Mouse (Mus musculus): ENCODE results near the gene Zmpste24.
"Not testable (repeated sequence)": the region's sequence is repeated elsewhere in the genome, so short reads cannot be mapped to it uniquely, and the experiment has no call there.

The Zmpste24 gene

GRCm38 (mm10) chr4:121097650-121098378, at the start of gene Zmpste24:
Zmpste24 (minus strand) TSS chr4:121098241.
- DNase-seq, result peak; percentile 80 to 82

- no peak for DNase-seq
Observed at GRCm38 (mm10) chr4:121109126-121109525, 11.1 kb upstream of the Zmpste24 start, which contains the start of gene Tmco2. Tmco2 (minus strand) TSS chr4:121109226.

GRCm38 (mm10) chr4:121103304-121103703, 5.3 kb upstream of the Zmpste24 start:
- no peak for DNase-seq

DNA sequence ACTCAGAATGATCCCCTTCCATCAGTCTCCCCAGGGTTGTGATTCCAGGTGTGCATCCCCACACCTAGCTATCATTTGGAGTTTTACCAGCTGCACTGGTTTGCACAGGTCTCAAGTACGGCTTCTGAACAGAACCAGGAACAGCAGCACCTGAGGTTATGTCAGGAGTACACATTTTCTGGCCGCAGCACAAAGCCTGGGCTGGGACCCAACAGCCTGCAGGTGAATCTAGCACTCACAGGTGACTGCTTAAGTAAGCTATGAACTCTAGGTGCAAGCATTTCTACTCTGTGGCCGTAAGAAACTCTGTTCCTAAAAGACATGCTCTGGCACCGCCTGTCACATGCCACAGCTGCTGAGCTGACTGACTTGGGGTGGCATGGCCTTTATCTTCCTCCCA, 7.8 kb downstream of the Zmpste24 start:
- no peak for DNase-seq

DNA sequence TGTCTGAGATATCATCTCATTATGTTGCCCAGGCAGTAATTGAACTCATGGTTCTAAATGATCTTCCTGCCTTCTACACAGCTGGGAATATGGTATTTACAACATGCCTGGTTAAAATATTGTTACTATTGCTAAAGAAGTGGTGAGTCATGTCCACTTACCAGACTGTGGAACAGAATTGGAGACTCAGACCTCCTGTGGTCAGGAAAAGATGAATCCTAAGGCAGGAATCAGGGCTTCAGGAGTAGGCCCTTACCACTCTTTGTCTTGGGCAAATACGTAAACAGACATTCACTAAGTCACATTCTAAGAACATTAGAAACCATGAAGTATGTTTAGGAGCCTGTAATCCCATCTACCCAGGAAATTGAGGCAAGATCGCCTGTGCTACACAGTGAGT, 9.3 kb downstream of the Zmpste24 start:
- no peak for DNase-seq

DNA sequence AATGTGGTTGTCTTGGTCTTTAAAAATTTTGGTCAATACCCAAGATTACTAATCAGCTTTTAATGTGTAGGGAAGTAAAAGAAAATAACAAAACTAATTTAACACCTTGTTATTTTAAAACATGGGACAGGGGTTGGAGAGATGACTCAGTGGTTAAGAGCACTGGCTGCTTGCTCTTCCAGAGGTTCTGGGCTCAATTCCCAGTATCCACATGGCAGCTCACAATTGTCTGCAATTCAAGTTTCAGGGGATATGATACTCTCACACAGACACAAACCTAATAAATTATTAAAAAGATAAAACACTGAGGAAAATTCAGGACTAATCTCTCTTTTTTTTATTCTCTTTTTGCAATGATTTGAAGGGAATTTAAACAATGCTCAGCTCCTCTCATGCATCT, 13.5 kb downstream of the Zmpste24 start:
- DNase-seq, result no peak

GRCm38 (mm10) chr4:121080395-121080794, 17.6 kb downstream of the Zmpste24 start:
- no peak for DNase-seq

- DNase-seq, result peak in 1 of 2 experiments; percentile 12
Observed at GRCm38 (mm10) chr4:121077915-121078646, 20.0 kb downstream of the Zmpste24 start.

GRCm38 (mm10) chr4:121074250-121074649, 23.8 kb downstream of the Zmpste24 start:
- DNase-seq, result no peak

- DNase-seq, result no peak
Observed at GRCm38 (mm10) chr4:121065336-121065735, 32.7 kb downstream of the Zmpste24 start.

GRCm38 (mm10) chr4:121059218-121059617, 38.8 kb downstream of the Zmpste24 start:
- DNase-seq, result not testable (repeated sequence)

GRCm38 (mm10) chr4:121057032-121057431, 41.0 kb downstream of the Zmpste24 start:
- DNase-seq, result no peak

DNA sequence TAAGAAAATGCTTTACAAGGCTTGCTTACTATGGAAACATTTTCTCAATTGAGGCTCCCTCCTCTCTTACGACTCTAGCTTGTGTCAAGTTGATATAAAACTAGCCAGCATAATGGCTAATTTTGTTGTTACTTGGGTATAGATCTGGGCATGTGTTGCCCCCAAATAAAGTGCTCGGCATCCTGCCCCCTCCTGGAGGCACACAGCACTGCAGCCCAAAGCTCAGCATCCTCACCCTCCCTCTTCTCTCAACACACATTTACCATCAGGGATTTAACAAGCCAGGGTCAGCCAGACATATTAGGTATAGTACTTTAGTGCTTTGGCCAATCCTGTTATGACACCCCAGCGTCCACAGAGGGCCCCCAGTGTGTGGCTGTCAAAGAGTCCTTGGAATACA, 41.7 kb downstream of the Zmpste24 start:
- no peak for DNase-seq

DNA sequence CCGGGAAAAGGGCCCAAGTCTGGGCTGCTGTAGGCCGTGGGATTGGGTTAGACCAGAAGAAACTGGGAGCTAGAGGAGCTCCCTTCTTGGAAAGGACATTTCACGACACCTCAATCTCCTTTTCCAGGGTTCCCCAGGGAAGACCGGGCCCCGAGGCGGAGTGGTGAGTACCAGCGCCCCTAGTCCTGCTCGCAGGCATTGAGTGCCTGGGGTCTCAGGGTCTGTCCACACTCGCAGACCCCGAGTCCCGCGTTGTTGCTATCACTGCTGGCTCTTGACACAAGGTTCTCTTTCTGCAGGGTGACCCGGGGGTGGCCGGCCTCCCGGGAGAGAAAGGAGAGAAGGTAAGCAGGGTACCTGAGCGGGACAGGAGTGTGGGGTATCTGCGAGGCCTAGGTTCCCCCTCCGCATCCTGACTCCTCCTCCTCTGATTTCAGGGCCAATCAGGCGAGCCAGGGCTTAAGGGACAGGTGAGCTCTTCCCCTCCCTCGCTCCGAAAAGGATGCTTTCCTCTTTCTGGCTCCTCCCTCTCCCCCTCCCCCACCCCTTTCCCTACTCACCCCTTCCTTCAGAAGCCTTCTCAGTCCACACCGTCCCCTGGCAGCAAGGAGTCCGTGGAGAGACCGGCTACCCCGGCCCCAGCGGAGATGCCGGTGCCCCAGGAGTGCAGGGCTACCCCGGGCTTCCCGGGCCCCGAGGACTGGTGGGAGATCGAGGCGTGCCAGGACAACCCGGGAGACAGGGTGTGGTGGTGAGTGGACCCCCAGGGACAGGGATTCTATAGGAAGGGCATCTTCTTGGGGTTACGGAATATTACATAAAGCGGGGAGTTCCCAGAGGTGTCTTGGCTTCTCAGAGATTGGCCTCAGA, 45.4 kb downstream of the Zmpste24 start:
- no peak for DNase-seq

DNA sequence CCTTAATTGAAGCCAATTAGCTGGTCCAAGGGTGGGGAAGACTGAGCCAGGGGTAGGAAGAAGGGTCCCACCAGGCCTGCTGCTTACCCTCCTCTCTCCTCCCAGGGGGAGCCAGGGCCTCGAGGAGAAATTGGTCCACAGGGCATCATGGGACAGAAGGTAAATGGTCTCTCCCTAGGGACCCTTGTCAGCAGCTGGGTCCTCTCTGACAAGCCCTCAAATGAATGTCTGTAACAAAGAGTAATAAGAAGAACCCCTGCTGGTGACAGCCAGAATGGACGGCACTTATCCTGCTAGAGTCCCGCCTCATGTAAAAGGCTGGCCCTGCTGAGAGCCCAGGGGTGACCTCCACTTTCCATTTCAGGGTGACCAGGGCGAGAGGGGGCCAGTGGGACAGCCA, 46.2 kb downstream of the Zmpste24 start:
- no peak for DNase-seq

- no peak for DNase-seq
Observed at GRCm38 (mm10) chr4:121042946-121043345, 55.1 kb downstream of the Zmpste24 start.

GRCm38 (mm10) chr4:121042472-121042871, 55.6 kb downstream of the Zmpste24 start:
- no peak for DNase-seq

DNA sequence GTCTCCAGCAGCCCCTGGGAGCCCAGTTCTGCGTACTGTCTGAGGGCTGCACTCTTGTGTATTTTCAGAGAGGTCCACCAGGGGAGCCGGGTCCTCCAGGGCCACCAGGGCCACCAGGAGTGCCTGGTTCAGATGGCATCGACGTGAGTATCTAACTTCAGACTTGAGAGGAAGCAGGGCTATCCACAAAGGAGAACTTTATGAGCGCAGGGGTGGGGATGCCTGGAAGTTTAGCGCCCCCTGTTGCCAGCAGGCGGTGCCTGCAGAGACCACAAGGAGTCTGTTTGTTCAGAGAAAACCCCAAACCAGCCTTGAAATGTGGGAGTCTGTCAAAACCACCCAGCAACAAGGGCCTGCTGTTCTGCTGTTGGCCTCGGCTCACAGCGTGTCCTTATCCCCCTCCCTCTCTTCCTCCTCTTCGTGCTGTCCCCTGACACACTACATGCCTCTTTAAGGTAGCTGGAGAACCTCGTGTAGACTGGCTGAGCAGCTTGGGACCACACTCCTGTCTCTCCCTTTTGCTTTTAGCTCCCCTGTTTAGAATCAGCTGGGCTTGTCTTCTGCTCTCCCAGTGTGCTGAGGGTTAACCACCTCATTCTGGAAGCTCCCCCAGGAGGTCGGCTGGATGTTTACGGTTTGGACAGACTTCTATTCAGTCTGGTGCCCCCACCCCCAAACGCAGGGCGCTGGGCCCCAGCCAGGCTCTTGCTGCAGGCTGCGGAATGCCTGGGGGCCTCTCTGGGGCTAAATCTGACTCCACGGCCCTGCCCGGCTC, 57.0 kb downstream of the Zmpste24 start:
- DNase-seq, result peak; percentile 40

- DNase-seq, result no peak
Observed at GRCm38 (mm10) chr4:121040323-121040722, 57.7 kb downstream of the Zmpste24 start.

DNA sequence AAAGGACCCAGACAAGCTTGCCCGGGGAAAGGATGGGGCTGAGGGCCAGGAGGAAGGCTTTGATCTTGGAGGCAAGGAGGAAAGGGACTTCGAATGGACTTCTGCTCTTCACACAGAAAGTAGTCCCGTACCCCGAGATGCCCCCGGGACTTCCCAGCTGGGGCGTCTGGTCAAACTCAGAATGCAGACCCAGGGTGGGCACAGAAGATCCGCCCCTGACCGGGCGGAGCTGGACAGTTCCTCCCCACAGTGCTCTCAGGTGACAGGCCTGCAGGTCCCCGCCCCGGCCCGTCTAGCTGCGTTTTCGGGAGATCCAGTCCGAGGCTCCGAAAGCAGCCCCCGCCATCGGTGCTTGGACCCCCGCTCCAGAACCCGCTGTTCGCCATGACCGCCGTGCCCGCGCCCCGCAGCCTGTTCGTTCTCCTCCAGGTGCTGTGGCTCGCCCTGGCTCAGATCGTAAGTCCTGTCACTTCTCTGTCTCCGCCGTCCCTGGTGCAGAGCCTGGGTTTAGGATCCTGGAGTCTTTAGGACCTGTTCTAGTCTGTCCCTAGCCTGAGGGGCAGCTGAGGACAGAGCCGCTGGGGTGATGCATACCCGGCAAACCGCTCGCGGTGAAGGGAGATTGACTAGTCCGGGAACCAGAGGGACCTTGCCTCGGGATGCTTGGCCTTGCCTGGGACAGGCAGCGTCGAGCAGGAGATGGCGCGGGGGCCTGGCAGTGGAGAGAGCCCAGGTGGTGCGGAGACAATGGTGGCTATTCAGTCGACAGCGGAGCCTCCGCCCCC, 58.5 kb downstream of the Zmpste24 start, which contains the start of gene Col9a2:
Gene Col9a2, plus strand, starts transcription at position 55 of the 785 bp plus-strand sequence.
- DNase-seq, result no peak

DNA sequence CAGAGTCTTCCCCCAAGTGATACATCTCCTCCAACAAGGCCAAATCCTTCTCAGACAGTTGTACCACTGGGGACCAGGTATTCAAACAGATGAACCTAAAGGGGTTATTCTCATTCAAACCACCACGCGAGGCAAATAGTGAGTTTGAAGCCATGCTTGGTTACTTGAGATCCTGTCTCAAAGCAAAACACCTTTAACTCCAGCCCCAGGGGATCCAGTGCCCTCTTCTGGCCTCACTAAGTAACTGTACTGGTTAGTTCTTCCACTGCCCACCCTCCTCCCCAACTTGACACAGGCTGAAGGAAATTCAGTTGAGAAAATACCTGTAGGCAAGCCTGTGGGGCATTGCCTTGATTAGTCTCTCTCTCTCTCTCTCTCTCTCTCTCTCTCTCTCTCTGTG, 65.0 kb downstream of the Zmpste24 start:
- no peak for DNase-seq

Data from lung, adult 18-20 months (tissue).